Mouse (Mus musculus) MEL (cell line): ENCODE results near the gene Efnb1.

ENCODE experiments used
- EP300 ChIP-seq, 2 experiments: IDR thresholded peaks; 2 replicates each; pipeline ENCODE4 v1.6.1; 2011; ENCODE audit warnings: improper control_type of control experiment in 2 of 2, low read length in 2 of 2, low read depth in 1 of 2, mild to moderate bottlenecking in 1 of 2
- KAT2A ChIP-seq: conservative IDR thresholded peaks from 2 replicates; pipeline ENCODE4 v1.6.1; 2012; ENCODE audit warnings: low read depth, low read length, improper control_type of control experiment, inconsistent platforms
- MEF2A ChIP-seq: IDR thresholded peaks from 2 replicates; pipeline ENCODE4 v1.6.1; 2014; ENCODE audit warnings: low read depth, mild to moderate bottlenecking, inconsistent platforms, low read length, improper control_type of control experiment; ENCODE audit not compliant: poor library complexity, insufficient replicate concordance, severe bottlenecking; ENCODE audit errors: extremely low read depth
- POLR2A ChIP-seq, 2 experiments: IDR thresholded peaks; 2 replicates each; pipeline ENCODE4 v1.6.1; 2011 to 2012; ENCODE audit warnings: low read length in 2 of 2, mild to moderate bottlenecking in 2 of 2, control low read depth in 1 of 2, improper control_type of control experiment in 1 of 2, low read depth in 1 of 2, moderate library complexity in 1 of 2; ENCODE audit not compliant: control insufficient read depth in 1 of 2, insufficient read depth in 1 of 2, poor library complexity in 1 of 2

- TF ChIP-seq MEF2A (no peak), EP300 (IDR thresholded peaks at IDR 0.05; ENCODE audit: low read depth in 1 of 2, low read length in 2 of 2) (no peak), POLR2A (IDR thresholded peaks at IDR 0.05; ENCODE audit: control insufficient read depth in 1 of 2, insufficient read depth in 1 of 2, low read depth in 1 of 2, low read length in 2 of 2, poor library complexity in 1 of 2) (no peak), KAT2A (no peak)
Observed at GRCm38 (mm10) chrX:99164855-99165368, 29.0 kb downstream of the Efnb1 start.
